12 mouse cellular contexts compared by ENCODE assay signal in the genomic region with DNA sequence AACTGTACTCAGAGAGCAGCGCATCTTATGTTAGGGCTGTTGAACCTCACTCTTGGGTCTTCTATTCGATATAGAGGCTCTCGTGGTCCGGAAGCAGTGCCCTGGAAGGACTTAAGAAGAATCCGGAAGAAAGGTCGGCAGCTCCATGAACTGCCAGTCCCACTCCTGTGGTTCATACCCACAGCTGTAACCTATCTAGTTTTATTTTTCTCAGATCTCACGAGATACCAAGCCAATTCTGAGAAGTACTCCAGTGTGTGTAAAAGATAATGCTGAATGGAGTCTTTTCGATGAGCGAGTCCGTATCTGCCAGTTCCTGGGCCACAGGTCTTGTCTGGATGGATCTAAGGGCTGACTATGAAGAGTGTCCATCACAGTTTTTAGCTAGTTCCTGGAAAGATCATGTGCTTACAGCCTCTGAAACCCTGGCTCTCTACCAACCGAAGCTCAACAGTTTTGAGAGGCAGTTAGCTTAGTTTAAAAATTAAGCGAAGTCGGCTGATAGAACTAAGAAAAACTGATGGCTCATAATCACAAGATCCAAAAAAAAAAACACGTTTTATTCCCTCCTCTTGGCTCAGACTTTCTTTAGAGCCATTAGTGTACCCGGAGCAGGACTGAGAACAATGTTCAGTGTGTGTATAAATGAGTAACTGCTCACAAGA.
DNase-seq lines count a peak whose midpoint lies in the region; ATAC-seq and TF ChIP-seq lines count a peak whose summit lies in the region.
"Had no signal": no experiment of that assay in that cellular context is flagged by ENCODE, and none has a peak within 500 bp of the region (broad histone marks: within the 10 kb centered on the region; RNA-seq: fewer than 3 reads in every experiment).

No protein-coding gene starts in this region.

- H3K36me3 ChIP-seq in limb, embryonic 15.5 days: no peaks in the 10 kb centered on the region
- H3K36me3 ChIP-seq in limb, embryonic 10.5 days: no peaks in the 10 kb centered on the region
- H3K36me3 ChIP-seq in kidney, embryonic 16.5 days (ENCODE audit: insufficient read depth, low read length): no peaks in the 10 kb centered on the region
- no peaks in the 10 kb centered on the region for H3K36me3 ChIP-seq in liver, postnatal 0 days (replicated peaks; ENCODE audit: insufficient read depth, low read length)
- H3K36me3 ChIP-seq in neural tube, embryonic 15.5 days: no peaks in the 10 kb centered on the region
- H3K36me3 ChIP-seq: heart, embryonic 12.5 days had no signal

- H3K4me1 ChIP-seq in limb, embryonic 15.5 days: no peaks in the 10 kb centered on the region
- H3K4me1 ChIP-seq in limb, embryonic 10.5 days: peaks cover 9% of the 10 kb centered on the region
- no peaks in the 10 kb centered on the region for H3K4me1 ChIP-seq in kidney, embryonic 16.5 days (ENCODE audit: insufficient read depth, low read length)
- peaks cover 12% of the 10 kb centered on the region for H3K4me1 ChIP-seq in liver, postnatal 0 days (ENCODE audit: insufficient read depth)
- 0 out of 2 replicates have a peak, but pooled peaks cover 4% of the 10 kb centered on the region for H3K4me1 ChIP-seq in neural tube, embryonic 15.5 days

- H3K9ac ChIP-seq in limb, embryonic 15.5 days: no peak overlapping the region
- H3K9ac ChIP-seq in kidney, embryonic 16.5 days (replicated peaks; ENCODE audit: low read length): no peak overlapping the region
- H3K9ac ChIP-seq in liver, postnatal 0 days (replicated peaks): no peak overlapping the region
- no peak overlapping the region for H3K9ac ChIP-seq in neural tube, embryonic 15.5 days (replicated peaks)
- H3K9ac ChIP-seq: heart, embryonic 12.5 days had no signal

- TF ChIP-seq POLR2A in brain, embryonic 14.5 days (IDR thresholded peaks at IDR 0.05; ENCODE audit: borderline replicate concordance, extremely low read depth, insufficient read depth, insufficient read length, poor library complexity, severe bottlenecking): no peak

- no peaks in the 10 kb centered on the region for H3K9me3 ChIP-seq in limb, embryonic 15.5 days
- no peaks in the 10 kb centered on the region for H3K9me3 ChIP-seq in limb, embryonic 10.5 days (replicated peaks)
- H3K9me3 ChIP-seq in kidney, embryonic 16.5 days (ENCODE audit: low read length): 0 out of 2 replicates have a peak, but pooled peaks cover 5% of the 10 kb centered on the region
- H3K9me3 ChIP-seq in liver, postnatal 0 days (ENCODE audit: low read length): no peaks in the 10 kb centered on the region
- H3K9me3 ChIP-seq in neural tube, embryonic 15.5 days (replicated peaks): no peaks in the 10 kb centered on the region

- no peak for ATAC-seq in limb, embryonic 15.5 days (ENCODE audit: insufficient number of reproducible peaks, low FRiP score, low TSS enrichment, low read depth)
- ATAC-seq in kidney, embryonic 16.5 days (ENCODE audit: low FRiP score, low TSS enrichment): peak; percentile 46; the same call in 1 of the 2 replicates
- ATAC-seq in liver, postnatal 0 days: peak; percentile 79
- ATAC-seq in inflammation-experienced regulatory T-cells, adult 6 months: no peak
- no peak for ATAC-seq in neural tube, embryonic 15.5 days (ENCODE audit: low FRiP score)
- ATAC-seq: CD4-positive, CD25-positive, alpha-beta regulatory T cell, adult 4 months had no signal

- H3K27ac ChIP-seq in limb, embryonic 15.5 days: peak overlapping the region; percentile 48; the same call in 1 of the 2 replicates
- no peak overlapping the region for H3K27ac ChIP-seq in limb, embryonic 10.5 days
- H3K27ac ChIP-seq in kidney, embryonic 16.5 days (ENCODE audit: low read length): no peak overlapping the region
- 0 out of 2 replicates have a peak overlapping the region, but pooled peaks have one; percentile 7 for H3K27ac ChIP-seq in liver, postnatal 0 days (ENCODE audit: low read depth)
- no peak overlapping the region for H3K27ac ChIP-seq in neural tube, embryonic 15.5 days (replicated peaks)

- no peak for DNase-seq in limb, embryonic 10.5 days (ENCODE audit: low spot score)
- peak; percentile 64 for DNase-seq in brain, embryonic 14.5 days (ENCODE audit: low read depth)
- no peak for DNase-seq in liver, postnatal 0 days
- no peak for DNase-seq in thymus, adult 18-20 months
- DNase-seq: embryo, embryonic 11 days; lung, postnatal 36 days had no signal

- H3K27me3 ChIP-seq in limb, embryonic 15.5 days: no peaks in the 10 kb centered on the region
- H3K27me3 ChIP-seq in limb, embryonic 10.5 days (ENCODE audit: low read depth, poor library complexity, severe bottlenecking): no peaks in the 10 kb centered on the region
- H3K27me3 ChIP-seq in kidney, embryonic 16.5 days (ENCODE audit: insufficient read depth, low read length): no peaks in the 10 kb centered on the region
- no peaks in the 10 kb centered on the region for H3K27me3 ChIP-seq in liver, postnatal 0 days (ENCODE audit: insufficient read depth, low read length)
- no peaks in the 10 kb centered on the region; the same call in 1 of the 2 replicates for H3K27me3 ChIP-seq in neural tube, embryonic 15.5 days (replicated peaks)
- H3K27me3 ChIP-seq: heart, embryonic 12.5 days had no signal

- no peak for TF ChIP-seq CTCF in brain, embryonic 14.5 days (IDR thresholded peaks at IDR 0.05; ENCODE audit: borderline replicate concordance, extremely low read depth, insufficient read depth, insufficient read length)
- no peak for TF ChIP-seq CTCF in liver, postnatal 0 days (IDR thresholded peaks at IDR 0.05; ENCODE audit: low read depth)

- WGBS in limb, embryonic 15.5 days: 61% methylated on average over 15 of the region's 15 CpGs
- WGBS in limb, embryonic 10.5 days: 93% methylated on average over 15 of the region's 15 CpGs
- WGBS in kidney, embryonic 16.5 days: 75% methylated on average over 15 of the region's 15 CpGs
- 67% methylated on average over 15 of the region's 15 CpGs for WGBS in liver, postnatal 0 days (ENCODE audit: insufficient replicate concordance)
- 84% methylated on average over 15 of the region's 15 CpGs for WGBS in neural tube, embryonic 15.5 days

- peak; percentile 83 for TF ChIP-seq EP300 in liver, postnatal 0 days (IDR thresholded peaks at IDR 0.05; ENCODE audit: low read depth)

- no peak overlapping the region for H3K4me3 ChIP-seq in limb, embryonic 15.5 days
- no peak overlapping the region for H3K4me3 ChIP-seq in limb, embryonic 10.5 days
- no peak overlapping the region for H3K4me3 ChIP-seq in kidney, embryonic 16.5 days (ENCODE audit: low read length)
- no peak overlapping the region for H3K4me3 ChIP-seq in liver, postnatal 0 days (ENCODE audit: low read depth, low read length)
- no peak overlapping the region for H3K4me3 ChIP-seq in neural tube, embryonic 15.5 days (replicated peaks)
- H3K4me3 ChIP-seq: heart, embryonic 12.5 days had no signal

- H3K4me2 ChIP-seq in limb, embryonic 15.5 days: no peak overlapping the region
- no peak overlapping the region for H3K4me2 ChIP-seq in kidney, embryonic 16.5 days (replicated peaks; ENCODE audit: low read depth, low read length)
- peak overlapping the region; percentile 47 for H3K4me2 ChIP-seq in liver, postnatal 0 days (ENCODE audit: low read depth, low read length)
- no peak overlapping the region for H3K4me2 ChIP-seq in neural tube, embryonic 15.5 days
- H3K4me2 ChIP-seq: heart, embryonic 12.5 days had no signal

Comparison
In these comparisons a context has a peak if more than half of its experiments do, and no peak if none do; other contexts are left out.
1. H3K27ac ChIP-seq: peak in limb, embryonic 15.5 days (single experiment) and liver, postnatal 0 days (single experiment); none in limb, embryonic 10.5 days (single experiment), kidney, embryonic 16.5 days (single experiment) and neural tube, embryonic 15.5 days (single experiment).
2. ATAC-seq: peak in kidney, embryonic 16.5 days (single experiment) and liver, postnatal 0 days (single experiment); none in limb, embryonic 15.5 days (single experiment), inflammation-experienced regulatory T-cells, adult 6 months (single experiment) and neural tube, embryonic 15.5 days (single experiment).